Mouse (Mus musculus) heart, postnatal 14 days (tissue): ENCODE measurements around the gene Ttc25. TPM values are rescaled to one million over a fixed set of nuclear protein-coding genes. Genes with fewer than 3 reads are reported as not detected.

Source experiments
- total RNA-seq, 2 experiments: library from RNA; stranded (reverse); gene quantifications; 2 replicates each; pipeline ENCODE4 v1.2.3; 2021

Gene Ttc25
- total RNA-seq, 2 experiments from 2014 or later = 0.24 to 0.36 TPM

Other genes starting within 250 kb of the Ttc25 start
- 1,000 to 10,000 TPM; 1,264 to 1,321 TPM for gene Eif1, start 225.7 kb upstream of the Ttc25 start, total RNA-seq
- not detected for gene Gast, start 211.2 kb upstream of the Ttc25 start, total RNA-seq
- gene Hap1, start 189.5 kb upstream of the Ttc25 start, total RNA-seq = 1 to 10 TPM; 1.2 to 1.8 TPM
- gene Jup, start 147.8 kb upstream of the Ttc25 start, total RNA-seq = 100 to 1,000 TPM; 232 to 245 TPM
- 10 to 100 TPM; 19.1 to 19.9 TPM for gene P3h4, start 130.8 kb upstream of the Ttc25 start, total RNA-seq
- 10 to 100 TPM; 34.6 to 38.3 TPM for gene Fkbp10, start 129.9 kb upstream of the Ttc25 start, total RNA-seq
- gene Nt5c3b, start 103.8 kb upstream of the Ttc25 start, total RNA-seq = 10 to 100 TPM; 36.2 to 36.4 TPM
- gene Klhl10, start 103.7 kb upstream of the Ttc25 start, total RNA-seq = under 1 TPM; 0.41 to 0.76 TPM
- gene Klhl11, start 72.9 kb upstream of the Ttc25 start, total RNA-seq = 10 to 100 TPM; 12.2 to 13.4 TPM
- gene Acly, start 17.6 kb upstream of the Ttc25 start, total RNA-seq = 10 to 100 TPM; 38.9 to 41.2 TPM
- 1 to 10 TPM; 6.2 to 7.6 TPM for gene Cnp, start 29.3 kb downstream of the Ttc25 start, total RNA-seq
- 10 to 100 TPM; 53.4 to 55.2 TPM for gene Nkiras2, start 73.6 kb downstream of the Ttc25 start, total RNA-seq
- gene Dnajc7, start 74.6 kb downstream of the Ttc25 start, total RNA-seq = 100 to 1,000 TPM; 158 TPM
- under 1 TPM; 0.10 to 0.29 TPM for gene Zfp385c, start 146.8 kb downstream of the Ttc25 start, total RNA-seq
- gene Dhx58, start 158.7 kb downstream of the Ttc25 start, total RNA-seq = under 1 TPM; 0.76 to 1.00 TPM
- gene Kat2a, start 166.9 kb downstream of the Ttc25 start, total RNA-seq = 10 to 100 TPM; 12.9 to 13.7 TPM
- gene Hspb9, start 168.2 kb downstream of the Ttc25 start, total RNA-seq = not detected
- 10 to 100 TPM; 70.4 to 74.6 TPM for gene Rab5c, start 192.6 kb downstream of the Ttc25 start, total RNA-seq
- not detected for gene Kcnh4, start 214.3 kb downstream of the Ttc25 start, total RNA-seq
- gene Hcrt, start 217.3 kb downstream of the Ttc25 start, total RNA-seq = not detected
- gene Ghdc, start 225.3 kb downstream of the Ttc25 start, total RNA-seq = 10 to 100 TPM; 12.7 to 13.3 TPM